Mouse (Mus musculus) limb, embryonic 14.5 days (tissue): ENCODE measurements around the gene Prop1. TPM values are rescaled to one million over a fixed set of nuclear protein-coding genes. Genes with fewer than 3 reads are reported as not detected.

ENCODE experiments used
- ATAC-seq: fragments of 200-750 bp; cut with Nextera tagmentation; 2 replicates; pipeline ENCODE4 v1.8.0; 2017; ENCODE audit warnings: low read depth, moderate number of reproducible peaks, moderate TSS enrichment; ENCODE audit not compliant: low FRiP score
- DNase-seq: peaks from one replicate; pipeline ENCODE4 v3.0.0-alpha.2; 2015; ENCODE audit warnings: low spot score
- H3K27ac ChIP-seq: fragments of 300-500 bp; sonication (generic); replicated peaks from 2 replicates; pipeline ENCODE4 v1.5.1; 2014; ENCODE audit warnings: low read depth, mild to moderate bottlenecking, low read length, moderate library complexity, mixed read lengths
- H3K27me3 ChIP-seq: fragments of 300-500 bp; sonication (generic); 2 replicates; pipeline ENCODE4 v1.6.1; 2014; ENCODE audit warnings: low read length, mixed read lengths; ENCODE audit not compliant: control insufficient read depth, insufficient read depth
- H3K36me3 ChIP-seq: fragments of 300-500 bp; sonication (generic); 2 replicates; pipeline ENCODE4 v1.6.1; 2014; ENCODE audit warnings: mild to moderate bottlenecking, low read length, moderate library complexity, mixed read lengths; ENCODE audit not compliant: control insufficient read depth, insufficient read depth
- H3K4me1 ChIP-seq: fragments of 300-500 bp; sonication (generic); 2 replicates; pipeline ENCODE4 v1.6.1; 2014; ENCODE audit warnings: antibody characterized with exemption, low read length, mixed read lengths; ENCODE audit not compliant: control insufficient read depth, insufficient read depth
- H3K4me2 ChIP-seq: fragments of 300-500 bp; sonication (generic); replicated peaks from 2 replicates; pipeline ENCODE4 v1.6.1; 2014; ENCODE audit warnings: low read depth, mild to moderate bottlenecking, low read length, moderate library complexity; ENCODE audit not compliant: severe bottlenecking
- H3K4me3 ChIP-seq: fragments of 300-500 bp; sonication (generic); replicated peaks from 2 replicates; pipeline ENCODE4 v1.5.1; 2014; ENCODE audit warnings: low read length
- H3K9ac ChIP-seq: fragments of 300-500 bp; sonication (generic); 2 replicates; pipeline ENCODE4 v1.6.1; 2014; ENCODE audit warnings: mild to moderate bottlenecking, low read depth, low read length, moderate library complexity; ENCODE audit not compliant: severe bottlenecking
- H3K9me3 ChIP-seq: fragments of 300-500 bp; sonication (generic); 2 replicates; pipeline ENCODE4 v1.6.1; 2016; ENCODE audit warnings: low read length; ENCODE audit not compliant: control insufficient read depth
- POLR2A ChIP-seq: fragments of 200-500 bp; IDR thresholded peaks from 2 replicates; pipeline ENCODE4 v1.8.0; 2012; ENCODE audit warnings: inconsistent platforms, mild to moderate bottlenecking, moderate library complexity, borderline replicate concordance; ENCODE audit not compliant: insufficient read depth, insufficient read length; ENCODE audit errors: extremely low read depth
- WGBS: fragments of 180-500 bp; shearing (Covaris S2); extraction: QIAGEN DNeasy Blood & Tissue Kit; methylation state at CpG from one replicate; pipeline ENCODE4 v1.1.7; 2014; 5-methylcytosine and 5-hydroxymethylcytosine counted together
- polyA plus RNA-seq, 2 experiments: library from polyadenylated mRNA; depleted of rRNA in 1 of 2; stranded (reverse) in 1 of 2; unstranded in 1 of 2; fragments of >200 nt; fragmentation: Nextera tagmentation in 1 of 2; extraction: Ambion mirVana in 1 of 2; gene quantifications; 2 replicates each; pipeline versions ENCODE4 v1.2.1 to v1.2.3; 2012 to 2014

The Prop1 gene
- polyA plus RNA-seq, 2 experiments: 0.15 TPM; not detected in 1

- no peak overlapping the region for H3K4me2 ChIP-seq
- H3K9me3 ChIP-seq: no peaks in the 10 kb centered on the region
- DNase-seq (no peak), ATAC-seq (no peak)
- no peaks in the 10 kb centered on the region for H3K27me3 ChIP-seq
- no peak overlapping the region for H3K27ac ChIP-seq
- no peak overlapping the region for H3K9ac ChIP-seq
- WGBS: 73% methylated on average over 8 of the region's 8 CpGs
- no peaks in the 10 kb centered on the region for H3K4me1 ChIP-seq
- no peak overlapping the region for H3K4me3 ChIP-seq
- no peak for TF ChIP-seq POLR2A
- no peaks in the 10 kb centered on the region for H3K36me3 ChIP-seq
Observed at GRCm38 (mm10) chr11:50938435-50938834, 15.1 kb downstream of the Prop1 start.

GRCm38 (mm10) chr11:50932040-50932439 lies 21.5 kb downstream of the Prop1 start:
- peak overlapping the region; percentile 98 for H3K4me2 ChIP-seq
- H3K4me3 ChIP-seq: peak overlapping the region; percentile 53
- no peak overlapping the region for H3K27ac ChIP-seq

GRCm38 (mm10) chr11:50931451-50931866 lies 22.1 kb downstream of the Prop1 start, which contains the start of gene Zfp354b:
Gene Zfp354b (minus strand): TSS chr11:50931633.
- Histone ChIP-seq H3K27ac (no peak within 1 kb of the TSS), H3K27me3 (peaks cover 4% of the 10 kb centered on the region; the same call in 1 of the 2 replicates), H3K4me2 (peak within 1 kb of the TSS; percentile 98), H3K36me3 (no peaks in the 10 kb centered on the region), H3K4me3 (peak within 1 kb of the TSS; percentile 53), H3K4me1 (no peaks in the 10 kb centered on the region), H3K9me3 (no peaks in the 10 kb centered on the region), H3K9ac (peak within 1 kb of the TSS; percentile 60)
- TF ChIP-seq POLR2A: no peak
- under 1% methylated on average over 18 of the region's 18 CpGs for WGBS
- DNase-seq (peak; percentile 95), ATAC-seq (peak; percentile 93)

More at GRCm38 (mm10) chr11:50932040-50932439, 21.5 kb downstream of the Prop1 start:
- Histone ChIP-seq H3K4me1 (no peaks in the 10 kb centered on the region), H3K27me3 (peaks cover 4% of the 10 kb centered on the region; the same call in 1 of the 2 replicates), H3K9me3 (no peaks in the 10 kb centered on the region), H3K9ac (peak overlapping the region; percentile 60; the same call in 1 of the 2 replicates), H3K36me3 (no peaks in the 10 kb centered on the region)
- 74% methylated on average over 1 of the region's 1 CpGs for WGBS
- no peak for ATAC-seq
- no peak for TF ChIP-seq POLR2A
- DNase-seq: no peak

- H3K27ac ChIP-seq: no peak overlapping the region
- no peak for TF ChIP-seq POLR2A
- ATAC-seq (peak; percentile 45), DNase-seq (no peak)
- peak overlapping the region; percentile 53 for H3K4me3 ChIP-seq
- H3K36me3 ChIP-seq: no peaks in the 10 kb centered on the region
- H3K4me2 ChIP-seq: peak overlapping the region; percentile 98
- peak overlapping the region; percentile 60 for H3K9ac ChIP-seq
- WGBS: 2% methylated on average over 16 of the region's 16 CpGs
- no peaks in the 10 kb centered on the region for H3K4me1 ChIP-seq
- H3K9me3 ChIP-seq: no peaks in the 10 kb centered on the region
- peaks cover 4% of the 10 kb centered on the region; the same call in 1 of the 2 replicates for H3K27me3 ChIP-seq
Observed at GRCm38 (mm10) chr11:50931021-50931420, 22.5 kb downstream of the Prop1 start.

GRCm38 (mm10) chr11:50930469-50931014 lies 23.0 kb downstream of the Prop1 start:
- Histone ChIP-seq H3K9me3 (no peaks in the 10 kb centered on the region), H3K27ac (no peak overlapping the region), H3K4me2 (peak overlapping the region; percentile 98), H3K4me1 (no peaks in the 10 kb centered on the region), H3K4me3 (peak overlapping the region; percentile 53), H3K9ac (peak overlapping the region; percentile 60), H3K27me3 (peaks cover 4% of the 10 kb centered on the region; the same call in 1 of the 2 replicates), H3K36me3 (no peaks in the 10 kb centered on the region)
- no peak for ATAC-seq
- WGBS: 25% methylated on average over 14 of the region's 14 CpGs
- no peak for TF ChIP-seq POLR2A
- no peak for DNase-seq
